Mouse (Mus musculus): ENCODE data around the gene Zcchc4.

- TF ChIP-seq POLR2A (IDR thresholded peaks at IDR 0.05; ENCODE audit: borderline replicate concordance, control insufficient read depth, low read depth, low read length) (no peak), CTCF (IDR thresholded peaks at IDR 0.05; ENCODE audit: control insufficient read depth, insufficient read depth, low read length) (no peak)
Measured at GRCm38 (mm10) chr5:52793230-52793629, 18.0 kb downstream of the Zcchc4 start.
